Comparison of ENCODE assay signal across 13 mouse cellular contexts in the genomic region with DNA sequence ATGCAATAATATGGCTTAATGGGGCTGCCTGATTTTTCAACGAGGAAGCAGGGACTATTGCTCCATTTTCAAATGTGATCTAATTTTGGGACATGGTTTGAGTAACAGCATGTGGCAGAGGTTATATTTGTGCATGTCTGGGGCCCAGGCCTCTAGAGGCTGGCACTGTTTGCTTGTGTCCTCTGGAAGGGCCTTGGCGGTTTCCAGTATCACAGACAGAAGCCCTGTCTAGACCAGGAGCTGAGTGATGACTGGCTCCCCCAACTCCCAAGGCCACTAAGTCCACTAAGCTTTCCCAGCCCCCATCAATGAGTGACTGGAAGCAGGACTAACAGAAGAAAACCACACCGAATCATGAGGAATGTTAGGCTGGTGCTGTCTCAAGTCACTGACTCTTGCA. TPM values are rescaled to one million over a fixed set of nuclear protein-coding genes. Genes with fewer than 3 reads are reported as not detected.
DNase-seq lines count a peak whose midpoint lies in the region; ATAC-seq and TF ChIP-seq lines count a peak whose summit lies in the region.
"Had no signal": no experiment of that assay in that cellular context is flagged by ENCODE, and none has a peak within 500 bp of the region (broad histone marks: within the 10 kb centered on the region; RNA-seq: fewer than 3 reads in every experiment).

No protein-coding gene starts in this region.

- no peak overlapping the region for H3K27ac ChIP-seq in hindbrain, embryonic 10.5 days
- no peak overlapping the region for H3K27ac ChIP-seq in hindbrain, embryonic 11.5 days (ENCODE audit: low read depth, low read length)
- peak overlapping the region; percentile 11; the same call in 1 of the 2 replicates for H3K27ac ChIP-seq in heart, postnatal 0 days (ENCODE audit: low read depth)
- no peak overlapping the region for H3K27ac ChIP-seq in midbrain, embryonic 11.5 days (ENCODE audit: low read depth, low read length)
- H3K27ac ChIP-seq: forebrain, embryonic 12.5 days; liver, embryonic 13.5 days; macrophage had no signal

- 76% methylated on average over 3 of the region's 3 CpGs for WGBS in hindbrain, embryonic 10.5 days
- WGBS in hindbrain, embryonic 11.5 days: 68% methylated on average over 3 of the region's 3 CpGs
- WGBS in heart, postnatal 0 days: 38% methylated on average over 3 of the region's 3 CpGs
- WGBS in midbrain, embryonic 11.5 days: 78% methylated on average over 3 of the region's 3 CpGs

- H3K27me3 ChIP-seq in hindbrain, embryonic 10.5 days (ENCODE audit: insufficient read depth, poor library complexity, severe bottlenecking): no peaks in the 10 kb centered on the region
- no peaks in the 10 kb centered on the region; the same call in 1 of the 2 replicates for H3K27me3 ChIP-seq in hindbrain, embryonic 11.5 days (ENCODE audit: control insufficient read depth, insufficient read depth, low read length)
- no peaks in the 10 kb centered on the region for H3K27me3 ChIP-seq in heart, postnatal 0 days (ENCODE audit: control insufficient read depth, insufficient read depth, low read length)
- H3K27me3 ChIP-seq in midbrain, embryonic 11.5 days (ENCODE audit: control insufficient read depth, insufficient read depth, low read length): no peaks in the 10 kb centered on the region
- H3K27me3 ChIP-seq: forebrain, embryonic 12.5 days; liver, embryonic 13.5 days had no signal

- no peak for TF ChIP-seq EP300 in heart, postnatal 0 days (IDR thresholded peaks at IDR 0.05; ENCODE audit: low read depth)

- H3K4me2 ChIP-seq in hindbrain, embryonic 11.5 days (replicated peaks; ENCODE audit: low read depth, low read length): no peak overlapping the region
- H3K4me2 ChIP-seq in heart, postnatal 0 days (ENCODE audit: low read depth, low read length): no peak overlapping the region
- H3K4me2 ChIP-seq in midbrain, embryonic 11.5 days: no peak overlapping the region
- H3K4me2 ChIP-seq: forebrain, embryonic 12.5 days; liver, embryonic 13.5 days had no signal

- peak; percentile 9 for DNase-seq in hindbrain, embryonic 10.5 days (ENCODE audit: low spot score)
- DNase-seq in hindbrain, embryonic 11.5 days (ENCODE audit: low spot score): no peak
- peak; percentile 78 for DNase-seq in adrenal gland, postnatal 14 days
- DNase-seq in gastrocnemius, postnatal 14 days: peak; percentile 17
- DNase-seq in heart, postnatal 0 days (ENCODE audit: low spot score): no peak
- no peak for DNase-seq in midbrain, embryonic 11.5 days (ENCODE audit: low spot score, missing footprints)
- no peak for DNase-seq in cerebellum, postnatal 4 days (ENCODE audit: low spot score in 2 of 2)
- no peak for DNase-seq in thymus, postnatal 25 days
- DNase-seq: liver, embryonic 13.5 days had no signal

- peaks cover 8% of the 10 kb centered on the region for H3K4me1 ChIP-seq in hindbrain, embryonic 10.5 days (replicated peaks)
- H3K4me1 ChIP-seq in hindbrain, embryonic 11.5 days (replicated peaks; ENCODE audit: control insufficient read depth, insufficient read depth, low read length): no peaks in the 10 kb centered on the region
- peaks cover 10% of the 10 kb centered on the region; the same call in 1 of the 2 replicates for H3K4me1 ChIP-seq in heart, postnatal 0 days (ENCODE audit: control insufficient read depth, insufficient read depth)
- no peaks in the 10 kb centered on the region; the same call in 1 of the 2 replicates for H3K4me1 ChIP-seq in midbrain, embryonic 11.5 days (ENCODE audit: control insufficient read depth, insufficient read depth, low read length)
- H3K4me1 ChIP-seq: liver, embryonic 13.5 days had no signal

- H3K36me3 ChIP-seq in hindbrain, embryonic 10.5 days: no peaks in the 10 kb centered on the region
- H3K36me3 ChIP-seq in hindbrain, embryonic 11.5 days (ENCODE audit: control insufficient read depth, insufficient read depth, low read length): no peaks in the 10 kb centered on the region
- H3K36me3 ChIP-seq in heart, postnatal 0 days (replicated peaks; ENCODE audit: control insufficient read depth, insufficient read depth, low read length): no peaks in the 10 kb centered on the region
- H3K36me3 ChIP-seq in midbrain, embryonic 11.5 days (ENCODE audit: control insufficient read depth, insufficient read depth, low read length): no peaks in the 10 kb centered on the region
- H3K36me3 ChIP-seq: forebrain, embryonic 12.5 days; liver, embryonic 13.5 days had no signal

- ATAC-seq in hindbrain, embryonic 11.5 days (ENCODE audit: low FRiP score): no peak
- ATAC-seq in heart, postnatal 0 days (ENCODE audit: insufficient read depth, low read depth): peak; percentile 66
- no peak for ATAC-seq in midbrain, embryonic 11.5 days (ENCODE audit: low FRiP score)
- ATAC-seq: activated CD4-positive, CD25-positive, alpha-beta regulatory T cell, adult 4 months; CD4-positive, CD25-positive, alpha-beta regulatory T cell, adult 4 months had no signal

- no peaks in the 10 kb centered on the region for H3K9me3 ChIP-seq in hindbrain, embryonic 10.5 days
- no peaks in the 10 kb centered on the region for H3K9me3 ChIP-seq in hindbrain, embryonic 11.5 days (ENCODE audit: control insufficient read depth, low read length)
- no peaks in the 10 kb centered on the region for H3K9me3 ChIP-seq in heart, postnatal 0 days (replicated peaks; ENCODE audit: control insufficient read depth, low read length)
- no peaks in the 10 kb centered on the region for H3K9me3 ChIP-seq in midbrain, embryonic 11.5 days (ENCODE audit: control insufficient read depth, low read length)
- H3K9me3 ChIP-seq: forebrain, embryonic 12.5 days; liver, embryonic 13.5 days had no signal

- no peak overlapping the region for H3K4me3 ChIP-seq in hindbrain, embryonic 10.5 days
- no peak overlapping the region for H3K4me3 ChIP-seq in hindbrain, embryonic 11.5 days (ENCODE audit: low read depth, low read length)
- no peak overlapping the region for H3K4me3 ChIP-seq in heart, postnatal 0 days (ENCODE audit: low read depth, low read length)
- no peak overlapping the region for H3K4me3 ChIP-seq in midbrain, embryonic 11.5 days (ENCODE audit: low read depth, low read length)
- H3K4me3 ChIP-seq: forebrain, embryonic 12.5 days; liver, embryonic 13.5 days had no signal

- H3K9ac ChIP-seq in hindbrain, embryonic 11.5 days (ENCODE audit: low read depth, low read length): no peak overlapping the region
- no peak overlapping the region for H3K9ac ChIP-seq in heart, postnatal 0 days (replicated peaks; ENCODE audit: low read depth, low read length)
- no peak overlapping the region for H3K9ac ChIP-seq in midbrain, embryonic 11.5 days (ENCODE audit: low read length)
- H3K9ac ChIP-seq: forebrain, embryonic 12.5 days; liver, embryonic 13.5 days had no signal

- intact Hi-C loops in gastrocnemius, postnatal 14 days (cut with DNase I; ENCODE audit: low total_unique reads): no loop called here

- no peak for TF ChIP-seq CTCF in heart, postnatal 0 days (IDR thresholded peaks at IDR 0.05; ENCODE audit: low read depth)

RNA-seq across cellular contexts. Expression of gene Nsmce3, which starts 18.3 kb away (rescaled TPM):
- polyA plus RNA-seq in hindbrain, embryonic 10.5 days (2016; fragmentation: Nextera tagmentation; extraction: Ambion mirVana): 10.6 and 12.1 TPM in 2 replicates
- 12.3 and 12.8 TPM in 2 replicates for polyA plus RNA-seq in hindbrain, embryonic 11.5 days (2014; fragmentation: Nextera tagmentation; extraction: Ambion mirVana)
- total RNA-seq in adrenal gland, postnatal 14 days (2021): 7.6 and 7.7 TPM in 2 replicates
- 1 to 10 TPM; 3.1 to 3.5 TPM for total RNA-seq in gastrocnemius, postnatal 14 days (2021)
- 9.7 and 11.4 TPM in 2 replicates for total RNA-seq in heart, postnatal 0 days (2014; rRNA removed; ENCODE audit: low replicate concordance)
- 6.6 and 6.7 TPM in 2 replicates for polyA plus RNA-seq in heart, postnatal 0 days (2015; fragmentation: Nextera tagmentation; extraction: Ambion mirVana)
- 13.1 and 13.3 TPM in 2 replicates for polyA plus RNA-seq in midbrain, embryonic 11.5 days (2014; fragmentation: Nextera tagmentation; extraction: Ambion mirVana)

Comparison
In these comparisons a context has a peak if more than half of its experiments do, and no peak if none do; other contexts are left out.
1. DNase-seq: peak in hindbrain, embryonic 10.5 days (single experiment), adrenal gland, postnatal 14 days (single experiment) and gastrocnemius, postnatal 14 days (single experiment); none in hindbrain, embryonic 11.5 days (single experiment), heart, postnatal 0 days (single experiment), midbrain, embryonic 11.5 days (single experiment), cerebellum, postnatal 4 days (0 of 2) and thymus, postnatal 25 days (single experiment).